In the genomic region with DNA sequence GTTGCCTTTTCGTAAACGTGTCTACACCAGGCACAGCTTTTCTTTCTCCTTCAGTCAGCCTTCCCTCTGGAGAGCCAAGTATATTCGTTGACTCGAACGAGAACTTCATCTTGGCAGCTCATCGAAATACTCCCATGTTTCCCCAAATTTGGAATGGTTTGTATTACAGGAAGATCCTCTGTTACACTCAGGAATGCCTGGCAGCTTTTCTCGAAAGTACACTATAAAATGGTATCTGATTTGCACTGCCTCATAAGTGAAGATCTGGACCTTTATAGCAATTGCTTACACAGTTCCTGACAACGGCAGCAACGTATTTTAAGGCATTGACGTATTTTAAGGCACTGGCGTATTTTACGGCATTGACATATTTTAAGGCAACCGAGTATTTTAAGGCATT, we compare ENCODE assay signal across 12 mouse cellular contexts.
A peak's percentile ranks its signal among the peaks of the same experiment; 100 is the strongest.
DNase-seq lines count a peak whose midpoint lies in the region; ATAC-seq lines count a peak whose summit lies in the region.
"Had no signal": no experiment of that assay in that cellular context is flagged by ENCODE, and none has a peak within 500 bp of the region (broad histone marks: within the 10 kb centered on the region; RNA-seq: fewer than 3 reads in every experiment).

No protein-coding gene starts in this region.

- H3K27me3 ChIP-seq in lung, embryonic 16.5 days (ENCODE audit: control insufficient read depth, insufficient read depth, low read depth, low read length): no peaks in the 10 kb centered on the region
- no peaks in the 10 kb centered on the region for H3K27me3 ChIP-seq in intestine, embryonic 14.5 days (replicated peaks; ENCODE audit: control insufficient read depth, insufficient read depth, low read length)

- WGBS in lung, embryonic 16.5 days: 31% methylated on average over 13 of the region's 13 CpGs
- WGBS in intestine, embryonic 14.5 days: 21% methylated on average over 13 of the region's 13 CpGs

- ATAC-seq in lung, embryonic 16.5 days (ENCODE audit: low read depth): peak; percentile 76
- no peak for ATAC-seq in intestine, embryonic 14.5 days (replicated peaks; ENCODE audit: low FRiP score, low TSS enrichment, low read depth)
- ATAC-seq: CD4-positive, CD25-positive, alpha-beta regulatory T cell, adult 4 months had no signal

- intact Hi-C loops in heart, postnatal 36 days (cut with DNase I): no loop called here

- DNase-seq in heart, adult 9 months (ENCODE audit: low spot score in 2 of 2): peak; percentile 22 to 27
- no peak for DNase-seq in heart, postnatal 36 days
- DNase-seq in lung, adult 18-20 months: no peak
- peak; percentile 63 for DNase-seq in intestine, embryonic 14.5 days (ENCODE audit: low spot score)
- DNase-seq in telencephalon, adult 2 months (ENCODE audit: low read depth, low spot score): peak; percentile 47
- DNase-seq in adrenal gland, adult 8-10 months: no peak
- DNase-seq in urinary bladder, postnatal 4 days (ENCODE audit: low spot score in 2 of 2): no peak
- DNase-seq: cerebellum, postnatal 36 days had no signal

- H3K27ac ChIP-seq in lung, embryonic 16.5 days (ENCODE audit: low read length): peak overlapping the region; percentile 36
- H3K27ac ChIP-seq in intestine, embryonic 14.5 days (ENCODE audit: low read depth): peak overlapping the region; percentile 70
- H3K27ac ChIP-seq: forebrain, embryonic 10.5 days; liver, embryonic 14.5 days had no signal

- H3K4me2 ChIP-seq in lung, embryonic 16.5 days (ENCODE audit: low read depth, low read length): peak overlapping the region; percentile 31
- peak overlapping the region; percentile 45 for H3K4me2 ChIP-seq in intestine, embryonic 14.5 days (ENCODE audit: low read length)

- H3K4me1 ChIP-seq in lung, embryonic 16.5 days (replicated peaks; ENCODE audit: control insufficient read depth, insufficient read depth, low read length): 0 out of 2 replicates have a peak, but pooled peaks cover 2% of the 10 kb centered on the region
- peaks cover 11% of the 10 kb centered on the region; the same call in 1 of the 2 replicates for H3K4me1 ChIP-seq in intestine, embryonic 14.5 days (replicated peaks; ENCODE audit: control insufficient read depth, insufficient read depth, low read length)

- no peaks in the 10 kb centered on the region for H3K36me3 ChIP-seq in lung, embryonic 16.5 days (ENCODE audit: control insufficient read depth, insufficient read depth, low read length)
- H3K36me3 ChIP-seq in intestine, embryonic 14.5 days (ENCODE audit: control insufficient read depth, insufficient read depth, low read length): no peaks in the 10 kb centered on the region
- H3K36me3 ChIP-seq: forebrain, embryonic 10.5 days had no signal

- H3K9ac ChIP-seq in lung, embryonic 16.5 days (ENCODE audit: low read length): 0 out of 2 replicates have a peak overlapping the region, but pooled peaks have one; percentile 11
- no peak overlapping the region for H3K9ac ChIP-seq in intestine, embryonic 14.5 days (ENCODE audit: low read length)
- H3K9ac ChIP-seq: liver, embryonic 14.5 days had no signal

- H3K9me3 ChIP-seq in lung, embryonic 16.5 days (ENCODE audit: control insufficient read depth, low read length): peaks cover 3% of the 10 kb centered on the region; the same call in 1 of the 2 replicates
- no peaks in the 10 kb centered on the region for H3K9me3 ChIP-seq in intestine, embryonic 14.5 days (ENCODE audit: control insufficient read depth, low read length)
- H3K9me3 ChIP-seq: forebrain, embryonic 10.5 days had no signal

- peak overlapping the region; percentile 14 for H3K4me3 ChIP-seq in lung, embryonic 16.5 days (ENCODE audit: low read length)
- no peak overlapping the region; the same call in 1 of the 2 replicates for H3K4me3 ChIP-seq in intestine, embryonic 14.5 days (ENCODE audit: low read depth, low read length)
- H3K4me3 ChIP-seq: forebrain, embryonic 10.5 days had no signal

Comparison
In these comparisons a context has a peak if more than half of its experiments do, and no peak if none do; other contexts are left out.
1. DNase-seq: peak in heart, adult 9 months (2 of 2), intestine, embryonic 14.5 days (single experiment) and telencephalon, adult 2 months (single experiment); none in heart, postnatal 36 days (0 of 2), lung, adult 18-20 months (0 of 2), adrenal gland, adult 8-10 months (single experiment) and urinary bladder, postnatal 4 days (0 of 2).